Mouse (Mus musculus): ENCODE data around the gene Gm20388.

DNA sequence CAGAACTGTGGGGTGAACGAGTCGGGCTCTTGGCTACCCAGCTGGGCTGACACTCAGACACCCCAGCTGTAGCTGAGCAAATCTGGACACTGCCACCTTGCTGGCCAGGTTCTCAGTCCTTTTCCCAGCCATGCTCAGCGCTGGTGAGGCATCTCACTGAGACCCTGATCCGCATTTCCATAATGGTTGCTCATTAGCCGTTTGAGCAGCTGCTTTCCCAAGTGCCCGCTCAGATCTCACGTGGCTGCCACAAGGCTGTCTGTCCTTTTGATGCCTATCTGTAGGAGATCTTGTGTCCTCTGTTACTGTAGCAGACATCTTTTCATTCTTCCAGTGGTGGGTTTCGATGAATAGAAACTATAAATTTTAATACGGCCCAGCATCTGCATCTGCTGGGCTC lies 3830.6 kb downstream of the Gm20388 start:
- no peak for TF ChIP-seq CTCF (IDR thresholded peaks at IDR 0.05; ENCODE audit: extremely low read depth, insufficient read depth, low read length)
- no peak for TF ChIP-seq POLR2A (IDR thresholded peaks at IDR 0.05; ENCODE audit: extremely low read depth, insufficient read depth, low read length)

Measured in cortical plate, adult 2 months (tissue).